Mouse (Mus musculus): ENCODE results near the gene Tmco5. TPM values are rescaled to one million over a fixed set of nuclear protein-coding genes. Genes with fewer than 3 reads are reported as not detected.
"Not testable (repeated sequence)": the region's sequence is repeated elsewhere in the genome, so short reads cannot be mapped to it uniquely, and the experiment has no call there.

The Tmco5 gene
- total RNA-seq, 2 experiments from 2014 or later = not detected

- no peak for DNase-seq (ENCODE audit: low spot score)
Observed at GRCm38 (mm10) chr2:116922580-116923500, 44.3 kb downstream of the Tmco5 start.

GRCm38 (mm10) chr2:116923684-116924083 lies 45.2 kb downstream of the Tmco5 start:
- DNase-seq (ENCODE audit: low spot score) = no peak

GRCm38 (mm10) chr2:116924292-116924691 lies 45.8 kb downstream of the Tmco5 start:
- DNase-seq (ENCODE audit: low spot score) = no peak

- no peak for DNase-seq (ENCODE audit: low spot score)
Observed at GRCm38 (mm10) chr2:116925230-116925629, 46.7 kb downstream of the Tmco5 start.

GRCm38 (mm10) chr2:116932218-116932617 lies 53.7 kb downstream of the Tmco5 start:
- DNase-seq (ENCODE audit: low spot score) = no peak

GRCm38 (mm10) chr2:116934236-116934635 lies 55.7 kb downstream of the Tmco5 start:
- DNase-seq (ENCODE audit: low spot score) = not testable (repeated sequence)

- no peak for DNase-seq (ENCODE audit: low spot score)
Observed at GRCm38 (mm10) chr2:116934776-116935175, 56.3 kb downstream of the Tmco5 start.

- DNase-seq (ENCODE audit: low spot score) = no peak
Observed at GRCm38 (mm10) chr2:116936371-116936770, 57.9 kb downstream of the Tmco5 start.

GRCm38 (mm10) chr2:116937166-116937565 lies 58.7 kb downstream of the Tmco5 start:
- DNase-seq (ENCODE audit: low spot score) = no peak

GRCm38 (mm10) chr2:116941816-116942215 lies 63.3 kb downstream of the Tmco5 start:
- no peak for DNase-seq (ENCODE audit: low spot score)

Other genes with a start within 250 kb of the Tmco5 start
- gene Spred1, start 242.7 kb downstream of the Tmco5 start, total RNA-seq (2021) = 1 to 10 TPM; 4.6 to 5.8 TPM

All from gastrocnemius, adult 18-20 months (tissue).